Mouse (Mus musculus) CH12F3 (cell line): ENCODE measurements around the gene Atxn7l1.
"Not testable (repeated sequence)": the region's sequence is repeated elsewhere in the genome, so short reads cannot be mapped to it uniquely, and the experiment has no call there.

Experiments
- in situ Hi-C: fragments of 300-500 bp; cut with MboI; formaldehyde crosslinking; loops from 2 replicates; pipeline ENCODE4 v1.14.3; 2020; ENCODE audit warnings: low sequenced_read_pairs

Gene Atxn7l1

DNA sequence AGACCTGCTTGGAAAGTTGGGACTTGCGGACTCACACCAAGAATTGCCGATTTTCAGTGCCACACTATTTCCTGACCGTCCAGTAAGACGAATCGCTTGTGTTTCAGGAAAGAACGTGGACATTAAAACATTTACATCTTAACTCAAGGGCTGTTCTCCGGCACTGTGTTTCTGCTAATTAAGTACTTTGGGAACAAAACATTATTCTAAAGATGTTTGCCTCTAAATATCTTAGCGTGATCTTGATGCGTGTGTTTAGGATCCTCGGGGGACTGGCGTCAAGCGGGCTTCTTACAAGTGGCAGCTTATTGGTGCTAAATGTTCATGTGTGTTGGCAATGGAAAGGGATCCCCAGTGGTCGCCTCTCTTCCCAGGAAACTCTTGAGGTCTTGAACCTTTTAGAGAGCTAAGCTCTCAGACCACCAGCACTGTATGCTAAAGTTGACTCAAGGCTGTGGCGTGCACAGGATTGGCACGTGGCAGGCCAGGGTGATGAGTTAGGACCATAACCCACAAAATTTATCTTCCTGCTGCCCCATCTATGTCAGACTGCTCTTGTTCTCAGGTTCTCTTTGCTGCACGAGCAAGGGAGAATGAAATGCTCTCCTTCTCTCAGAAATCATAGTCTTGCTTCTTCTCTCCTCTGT is 2.2 kb downstream of the Atxn7l1 start:
- in situ Hi-C loops = no loop called here

DNA sequence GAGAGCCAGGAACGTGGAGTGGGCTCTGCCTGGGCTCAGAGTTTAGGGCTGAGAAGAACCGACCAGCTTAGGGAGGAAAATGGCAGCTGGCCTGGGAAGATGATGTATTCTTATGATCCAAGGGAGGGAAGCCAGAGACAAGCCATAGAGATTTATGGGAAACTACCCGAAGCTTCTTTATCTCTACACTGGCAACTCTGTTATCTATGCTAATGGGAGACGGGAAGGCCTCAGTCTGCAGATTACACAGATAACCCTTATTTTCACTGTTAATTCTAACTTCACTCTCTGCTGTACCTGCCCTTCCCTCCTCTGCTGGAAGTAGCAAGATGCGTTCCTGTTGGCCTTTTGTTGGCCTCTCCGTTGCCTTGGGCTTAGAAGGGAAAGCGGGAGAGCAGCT is 5.6 kb downstream of the Atxn7l1 start:
- in situ Hi-C loops = no loop called here

DNA sequence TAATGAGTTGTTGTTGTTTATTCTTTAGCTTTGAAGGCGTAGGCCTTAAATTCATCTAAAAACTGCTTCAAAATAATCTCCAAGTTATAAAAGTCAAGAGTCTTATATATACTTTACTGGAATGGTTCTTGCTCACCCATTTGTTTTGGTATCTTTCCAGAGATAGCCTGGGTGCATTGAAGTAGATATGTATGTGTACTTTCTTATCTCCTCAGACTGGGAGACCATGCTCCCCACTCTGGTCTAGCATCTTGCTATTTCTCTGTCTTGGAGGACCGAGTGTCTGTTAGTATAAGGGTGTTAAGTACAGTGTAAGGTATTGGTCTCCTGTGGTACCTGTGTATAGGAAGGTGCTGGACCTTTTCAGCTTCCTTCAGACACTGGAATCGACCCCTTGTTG is 6.4 kb downstream of the Atxn7l1 start:
- in situ Hi-C loops = no loop called here

DNA sequence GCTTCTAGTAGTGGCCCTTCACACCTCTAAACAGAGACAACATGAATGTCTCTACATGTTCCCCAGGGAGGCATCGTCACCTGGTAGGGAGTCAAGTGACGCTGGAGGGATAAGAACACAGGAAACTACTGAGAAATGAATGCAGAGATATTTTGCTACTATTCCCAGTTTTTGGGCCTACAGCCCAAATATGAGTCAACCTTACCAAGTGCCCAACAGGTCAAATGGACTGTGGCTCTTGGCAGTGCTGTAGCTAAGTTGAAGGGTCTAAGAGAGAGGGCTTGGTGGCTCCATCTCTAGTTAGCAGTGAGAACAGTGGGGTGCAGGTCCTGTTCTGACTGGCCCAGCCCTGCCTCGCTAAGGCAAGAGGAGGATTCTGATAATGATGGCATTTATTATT is 7.2 kb downstream of the Atxn7l1 start:
- in situ Hi-C loops = no loop called here

DNA sequence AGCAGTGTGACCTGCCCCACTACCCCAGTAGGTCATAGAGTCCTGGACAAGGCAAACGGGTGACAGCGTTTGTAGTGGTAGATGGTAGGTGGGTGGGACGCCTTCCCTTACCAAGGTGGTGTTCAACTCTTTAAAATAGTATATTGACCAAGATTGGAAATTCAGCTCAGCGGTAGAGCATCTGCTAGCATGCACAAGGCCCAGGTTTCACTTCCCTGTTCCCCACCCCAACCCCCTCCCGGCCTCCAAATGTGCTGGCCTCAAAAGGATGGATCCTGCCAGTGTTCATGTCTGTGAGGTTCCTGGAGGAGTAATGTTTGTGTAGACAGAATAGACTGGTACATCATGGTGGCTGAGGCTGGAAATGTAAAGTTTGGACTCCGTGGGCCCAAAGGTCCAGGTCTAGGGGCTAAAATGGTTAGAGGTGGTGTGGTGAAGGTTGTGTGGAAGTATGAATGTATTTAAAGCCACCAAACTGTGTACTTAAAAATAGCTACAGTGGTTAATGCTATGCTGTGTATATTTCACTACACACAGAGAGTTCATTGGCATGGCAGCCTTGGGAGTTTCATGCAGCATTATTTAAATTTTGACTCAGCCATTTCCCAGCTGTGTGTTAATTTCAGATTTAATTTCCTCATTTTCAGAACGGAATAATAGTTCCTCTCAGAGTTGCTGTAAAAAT is 9.0 kb downstream of the Atxn7l1 start:
- in situ Hi-C loops = no loop called here

DNA sequence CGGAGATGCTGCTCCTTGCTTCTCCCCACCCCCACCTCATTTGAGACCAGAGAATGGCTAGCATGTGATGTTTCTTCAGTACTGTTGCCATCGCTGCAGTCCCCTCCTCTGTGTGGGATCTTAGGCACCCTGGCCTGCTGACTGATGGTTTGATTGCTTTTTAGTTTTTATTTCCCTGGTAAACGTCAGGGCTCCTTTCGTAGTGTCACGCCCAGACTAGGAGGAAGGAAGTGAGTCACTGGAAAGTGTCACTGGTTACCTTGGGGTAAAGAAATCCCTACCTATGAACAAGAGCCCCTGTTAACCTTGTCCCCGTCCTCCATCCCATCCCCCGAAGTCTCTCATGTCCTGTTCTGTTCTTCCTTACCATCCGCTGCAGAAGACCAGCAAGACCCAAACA is 10.8 kb downstream of the Atxn7l1 start:
- in situ Hi-C loops = no loop called here

DNA sequence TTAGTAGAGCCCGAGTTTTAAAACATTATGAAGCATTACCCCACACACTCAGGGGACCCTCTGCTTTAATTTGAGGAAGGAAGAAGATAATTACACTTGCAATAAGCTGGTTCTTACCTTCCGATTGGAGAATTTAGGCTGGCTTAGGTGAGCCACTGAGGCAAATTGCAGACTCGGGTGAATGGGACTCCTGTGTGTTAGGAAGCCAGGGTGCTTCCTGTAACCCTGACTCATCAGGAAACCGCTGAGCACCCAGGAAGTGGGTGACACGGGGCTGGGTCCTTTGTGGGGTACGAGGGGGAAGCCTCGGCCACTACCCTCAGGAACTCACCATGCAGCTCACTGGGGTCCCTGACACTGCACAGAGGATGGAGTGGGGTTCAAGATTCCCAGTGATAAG is 12.9 kb downstream of the Atxn7l1 start:
- in situ Hi-C loops = no loop called here

DNA sequence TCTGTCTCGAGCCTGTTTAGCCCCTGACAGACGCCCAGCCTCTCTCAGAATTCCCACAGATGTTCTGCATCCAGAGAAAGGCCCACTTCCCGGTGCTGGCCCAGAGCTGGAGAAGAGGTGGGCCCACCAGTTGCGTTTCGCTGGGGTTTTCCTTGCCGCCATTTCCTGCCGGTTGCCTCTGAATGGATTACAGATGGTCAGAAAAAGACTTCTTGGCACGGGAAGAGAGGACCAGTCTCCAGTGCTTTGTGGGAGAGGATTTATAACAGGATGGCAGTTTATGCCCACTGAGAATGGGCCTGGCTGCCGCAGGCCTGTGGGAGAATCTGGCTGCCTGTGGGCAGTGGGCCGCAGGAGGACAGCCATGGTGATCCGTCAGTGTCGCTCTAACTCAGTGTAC is 15.0 kb downstream of the Atxn7l1 start:
- in situ Hi-C loops = no loop called here

DNA sequence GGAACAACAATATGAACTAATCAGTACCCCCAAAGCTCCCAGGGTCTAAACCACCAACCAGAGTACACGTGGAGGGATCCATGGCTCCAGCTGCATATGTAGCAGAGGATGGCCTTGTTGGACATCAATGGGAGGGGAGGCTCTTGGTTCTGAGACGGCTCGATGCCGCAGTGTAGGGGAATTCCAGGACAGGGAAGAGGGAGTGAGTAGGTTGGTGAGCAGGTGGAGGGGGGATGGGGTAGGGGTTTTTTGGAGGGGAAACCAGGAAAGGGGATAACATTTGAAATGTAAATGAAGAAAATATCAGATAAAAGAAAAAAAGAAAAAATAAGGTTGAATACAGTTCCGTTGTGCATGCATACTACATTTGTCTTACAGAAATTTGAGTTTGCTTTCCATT is 16.5 kb downstream of the Atxn7l1 start:
- in situ Hi-C loops = not testable (repeated sequence)

DNA sequence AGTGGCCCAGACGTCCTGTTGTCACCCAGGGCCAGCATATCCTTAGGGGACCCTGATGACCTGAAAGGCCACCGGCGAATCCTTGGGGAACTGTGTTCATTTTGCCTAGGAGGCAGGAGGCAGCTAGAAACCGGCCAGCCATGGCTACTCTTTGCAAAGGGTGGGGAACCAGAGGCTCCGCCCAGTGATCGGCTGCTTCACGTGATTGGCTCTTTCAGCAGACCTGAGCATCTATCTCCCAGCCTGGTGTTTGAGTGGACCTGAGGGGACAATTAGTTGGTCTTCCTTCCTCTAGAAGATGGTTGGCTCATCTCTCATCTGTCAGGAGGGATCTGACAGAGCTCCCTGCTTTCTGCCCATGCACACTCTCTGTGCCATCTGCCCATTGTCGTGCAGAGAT is 19.2 kb downstream of the Atxn7l1 start:
- in situ Hi-C loops = no loop called here

DNA sequence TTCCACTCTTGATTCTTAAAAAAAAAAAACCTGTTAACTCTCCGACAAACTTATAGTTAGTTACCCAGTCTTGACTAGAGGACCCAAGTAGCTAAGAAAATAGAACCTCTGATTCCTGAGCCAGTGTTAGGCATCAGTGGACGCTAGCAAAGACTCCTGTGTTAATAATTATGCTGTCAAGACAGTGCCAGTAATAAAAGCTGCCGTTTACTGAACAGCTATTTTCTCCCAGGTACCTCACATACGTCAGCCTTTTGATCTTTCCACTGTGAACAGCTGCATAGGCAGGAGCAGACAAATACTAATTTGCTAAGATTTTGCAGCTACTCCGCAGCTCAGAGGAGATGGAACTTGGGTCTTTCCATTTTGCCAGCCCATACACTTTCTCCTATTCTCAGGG is 20.1 kb downstream of the Atxn7l1 start:
- in situ Hi-C loops = no loop called here

DNA sequence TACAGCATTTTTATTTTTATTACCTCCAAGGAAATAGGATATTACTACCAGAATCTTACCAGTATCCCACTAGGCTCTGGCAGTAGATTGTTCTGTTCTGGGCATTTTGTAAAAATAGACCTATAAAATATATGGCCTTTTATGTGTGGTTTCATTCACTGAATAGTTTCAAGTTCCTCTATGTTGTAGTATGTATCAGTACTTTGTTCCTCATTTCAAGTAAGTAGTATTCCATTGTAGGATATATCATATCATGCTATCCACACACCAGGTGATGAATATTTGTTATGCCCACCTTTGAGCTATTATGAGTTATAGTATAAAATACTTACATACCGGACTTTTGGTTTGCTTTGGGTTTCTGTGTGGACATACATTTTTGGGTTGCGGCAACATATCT is 21.0 kb downstream of the Atxn7l1 start:
- in situ Hi-C loops = no loop called here

DNA sequence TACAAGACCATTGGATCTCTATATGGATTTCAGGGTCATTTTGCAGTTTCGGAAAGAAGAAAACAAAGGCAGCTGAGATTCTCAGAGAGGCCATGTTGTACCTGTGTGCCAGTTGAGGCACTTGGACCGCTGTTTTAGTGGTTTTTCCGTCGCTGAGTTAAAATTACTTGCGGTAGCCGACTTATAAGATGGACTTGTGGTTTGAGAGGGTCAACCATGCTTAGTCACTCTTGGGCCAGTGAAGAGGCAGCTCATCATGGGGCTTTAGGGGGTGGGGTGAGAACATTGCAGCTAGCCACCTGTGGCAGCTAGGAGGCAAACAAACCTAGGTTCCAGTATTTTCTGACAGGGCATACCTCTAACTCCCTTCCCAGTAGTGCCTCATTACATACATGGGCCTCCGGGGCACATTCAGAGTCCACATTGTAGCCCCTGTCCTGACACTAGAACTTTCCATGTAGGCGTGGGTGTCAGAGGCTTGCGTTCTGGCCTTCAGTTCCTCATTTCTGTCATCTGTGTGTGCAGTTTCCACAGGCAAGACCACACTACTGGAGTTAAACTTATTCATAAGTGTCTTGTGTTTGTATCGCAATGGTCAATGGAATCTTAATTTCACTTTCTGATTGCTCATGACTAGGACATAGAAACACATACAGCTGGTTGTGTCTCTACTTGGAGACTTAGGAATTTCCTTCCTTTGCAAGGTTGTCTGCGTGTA is 22.4 kb downstream of the Atxn7l1 start:
- in situ Hi-C loops = no loop called here

DNA sequence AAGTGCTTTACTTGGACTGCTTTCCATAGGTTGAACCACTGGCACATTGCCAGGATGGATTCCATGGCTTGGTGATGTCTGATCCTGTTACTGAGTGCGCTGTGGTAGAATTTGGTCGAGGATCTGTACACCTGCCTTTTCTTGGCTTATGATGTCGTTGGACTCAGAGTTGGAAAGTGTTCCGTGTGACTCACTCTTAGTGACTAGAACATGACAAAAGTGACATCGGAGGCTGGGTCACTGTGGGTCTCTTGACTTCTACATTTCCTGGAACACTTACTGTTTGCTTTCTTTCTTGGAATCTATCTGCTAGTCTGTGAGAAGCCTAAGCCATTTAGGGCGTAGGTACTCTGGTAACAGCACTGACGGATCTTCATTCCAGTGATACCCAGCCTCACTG is 23.3 kb downstream of the Atxn7l1 start:
- in situ Hi-C loops = no loop called here

DNA sequence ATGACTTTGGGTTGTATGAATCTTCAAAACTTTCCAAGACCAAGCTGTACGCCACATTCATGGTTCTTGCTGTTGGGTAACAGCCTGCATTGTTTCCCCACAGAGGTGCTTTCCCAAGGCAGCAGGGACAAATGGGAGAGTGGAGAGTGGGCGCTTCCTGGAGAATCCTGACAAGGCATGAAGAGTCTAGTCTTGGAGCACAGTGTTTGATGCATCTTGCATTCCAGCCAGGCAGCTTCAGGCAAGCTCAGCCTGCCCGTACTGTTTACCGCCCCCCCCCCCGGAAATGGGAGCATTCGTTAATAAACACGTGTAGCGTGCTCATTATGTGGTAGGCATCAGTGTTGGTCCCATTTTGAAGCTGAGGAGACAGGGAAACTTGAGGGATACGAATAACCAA is 25.4 kb downstream of the Atxn7l1 start:
- in situ Hi-C loops = no loop called here

DNA sequence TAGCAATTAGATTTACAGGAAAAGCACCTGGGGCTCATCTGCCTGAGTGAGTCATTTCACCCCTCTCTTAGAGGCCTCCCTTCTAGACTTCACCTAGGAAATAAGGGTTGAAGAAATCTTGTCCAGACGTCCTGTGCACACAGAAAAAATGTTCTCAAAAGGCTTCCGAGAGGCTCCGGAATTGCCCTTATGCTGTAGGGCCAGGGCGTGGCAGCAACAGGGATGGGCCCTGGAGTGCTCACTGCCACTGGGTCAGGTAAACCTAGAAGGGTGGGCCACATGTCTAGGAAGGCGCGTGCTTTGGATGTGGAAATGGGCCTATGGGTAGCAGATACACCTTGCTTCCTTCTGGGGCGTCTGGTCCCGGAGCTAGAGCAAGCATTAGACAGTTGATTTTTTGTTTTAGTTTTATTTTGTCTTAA is 26.2 kb downstream of the Atxn7l1 start:
- in situ Hi-C loops = no loop called here

DNA sequence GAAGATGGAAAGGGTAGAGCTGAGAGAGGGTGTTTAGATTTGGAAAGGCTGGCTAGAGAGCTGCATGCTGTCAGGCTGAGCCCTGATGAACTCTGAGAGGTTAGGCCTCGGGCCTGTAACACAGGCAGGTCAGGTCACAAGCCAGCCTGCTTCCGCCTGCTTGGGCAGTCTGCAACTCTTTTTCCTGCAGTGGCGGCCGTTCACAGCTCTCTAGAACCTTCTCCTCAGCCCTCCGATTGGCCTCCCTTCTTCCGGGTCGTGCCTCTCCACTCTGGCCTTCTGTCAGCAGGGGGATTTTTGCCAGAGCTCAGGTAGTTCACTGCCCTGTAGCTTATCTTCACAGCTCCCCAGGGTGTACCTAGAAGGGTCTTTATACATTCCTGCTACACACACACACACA is 26.7 kb downstream of the Atxn7l1 start:
- in situ Hi-C loops = no loop called here

DNA sequence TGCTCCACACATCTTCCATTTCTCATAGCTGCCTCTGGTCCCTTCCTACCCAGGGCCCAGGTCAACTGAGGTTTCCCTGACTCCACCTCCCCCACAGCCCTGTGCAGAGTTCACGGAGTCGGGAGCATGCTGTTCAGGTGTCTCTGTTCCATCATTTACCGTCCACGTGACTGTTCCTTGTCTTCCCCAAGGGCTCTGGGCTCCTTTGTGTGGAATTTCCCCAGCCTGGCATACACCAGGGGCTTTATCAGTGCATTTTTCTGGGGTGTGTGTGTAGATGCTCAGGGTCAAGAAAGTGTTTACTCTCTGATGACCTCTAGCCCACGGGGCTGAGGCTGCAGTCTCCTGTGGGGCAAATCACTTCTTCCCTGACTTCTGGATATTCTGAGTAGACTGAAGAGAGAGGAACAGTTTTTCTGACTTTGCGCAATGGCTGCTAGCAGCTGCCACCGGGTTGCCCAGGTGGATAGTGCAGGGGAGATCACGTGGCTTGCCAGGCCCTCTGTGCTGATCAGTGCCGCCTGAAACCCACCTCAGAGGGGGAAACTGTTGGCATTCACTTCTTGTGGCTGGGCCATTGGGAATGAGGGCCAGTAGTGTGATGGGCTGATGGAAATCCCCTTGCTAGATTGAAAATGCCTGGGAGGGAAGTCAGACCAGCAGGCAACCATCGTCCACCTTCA is 27.3 kb downstream of the Atxn7l1 start:
- in situ Hi-C loops = no loop called here

DNA sequence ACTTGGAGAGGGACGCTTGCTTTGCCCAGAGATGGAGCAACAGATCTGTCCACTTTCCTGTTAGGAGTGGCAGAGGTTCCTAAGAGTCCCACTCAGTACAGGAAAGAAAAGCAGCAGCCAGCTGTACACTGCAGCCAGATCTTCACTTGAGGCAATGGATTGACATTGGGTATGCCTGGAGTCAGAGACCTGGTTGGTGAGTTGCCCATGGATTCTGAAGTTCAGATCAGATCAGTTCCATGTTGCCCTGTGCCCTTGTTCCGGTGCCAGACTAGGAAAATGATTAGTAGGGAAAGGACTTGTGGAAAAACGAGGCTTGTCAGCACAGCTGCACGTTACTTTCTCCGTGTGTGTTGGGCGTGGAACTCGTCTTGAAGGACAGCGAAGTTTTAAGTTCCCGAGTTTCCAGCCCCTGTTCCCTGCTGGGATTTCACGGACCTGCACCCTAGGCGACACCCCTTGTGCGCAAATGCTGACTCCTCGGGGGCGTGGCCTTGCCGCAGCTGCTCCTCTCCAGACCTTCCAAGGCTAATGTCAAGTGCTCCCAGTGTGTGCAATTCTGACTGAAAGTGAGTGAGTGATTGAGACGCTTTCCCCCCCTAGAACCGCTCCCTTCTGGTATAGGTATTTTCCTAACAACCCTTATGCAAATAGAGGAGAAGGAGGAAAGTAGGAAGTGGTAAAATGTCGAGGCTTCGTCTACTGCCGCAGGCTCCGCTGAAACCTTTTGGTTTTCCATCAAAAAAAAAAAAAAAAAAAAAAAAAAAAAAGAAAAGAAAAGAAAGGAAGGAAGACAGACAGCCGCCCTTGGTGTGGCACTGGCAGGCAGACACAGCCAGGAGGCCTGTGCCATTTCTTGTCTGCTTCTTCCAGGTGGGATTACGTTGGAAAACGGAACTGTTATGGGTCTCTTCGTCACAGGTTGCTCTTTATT is 28.4 kb downstream of the Atxn7l1 start:
- in situ Hi-C loops = no loop called here

DNA sequence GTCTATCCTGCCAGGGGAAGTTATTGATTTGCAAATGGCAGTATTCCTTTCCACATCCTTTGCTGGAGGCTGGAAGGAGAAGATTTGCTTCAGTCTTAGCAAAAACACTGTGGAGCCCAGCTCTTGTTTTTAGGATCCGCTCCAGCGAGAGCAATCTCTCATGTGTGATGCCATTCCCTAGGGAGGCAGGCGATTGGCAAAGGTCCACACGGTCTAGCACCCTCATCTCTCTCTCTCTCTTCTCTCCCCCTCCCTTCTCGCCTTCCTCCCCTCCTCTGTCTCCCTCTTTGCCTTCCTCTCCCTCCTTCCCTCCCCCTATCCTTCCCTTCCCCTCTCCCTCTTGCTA is 29.0 kb downstream of the Atxn7l1 start:
- in situ Hi-C loops = no loop called here

DNA sequence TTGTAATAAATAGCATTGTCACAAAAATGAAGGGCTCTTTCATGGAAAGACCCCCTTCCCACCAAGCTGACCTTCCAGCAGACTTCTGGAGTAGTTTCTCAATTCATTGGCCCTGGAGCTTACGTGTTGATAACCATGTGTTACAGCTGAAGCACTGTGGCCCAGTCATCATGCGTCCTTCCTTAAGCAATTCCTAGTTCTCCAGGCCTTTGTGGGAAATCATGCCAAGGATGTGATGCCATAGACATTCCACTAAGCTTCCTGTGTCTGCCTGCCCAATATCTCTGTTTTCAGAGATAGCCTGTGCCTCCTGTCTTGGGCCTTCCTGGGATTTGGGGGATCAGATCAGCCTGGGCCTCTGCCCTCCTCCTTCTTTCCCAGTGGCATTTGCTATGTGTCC is 32.9 kb downstream of the Atxn7l1 start:
- in situ Hi-C loops = no loop called here
